Mouse (Mus musculus) testis, adult 2 months (tissue): Measurements from ENCODE around the gene Ptrhd1.

Experiments
- CTCF ChIP-seq: fragments of 200-500 bp; IDR thresholded peaks from 2 replicates; pipeline ENCODE4 v1.5.1; 2012; ENCODE audit warnings: low read depth, mild to moderate bottlenecking, inconsistent platforms, low read length, moderate library complexity; ENCODE audit not compliant: control insufficient read depth, insufficient read depth, insufficient replicate concordance
- POLR2A ChIP-seq: fragments of 200-500 bp; IDR thresholded peaks from 2 replicates; pipeline ENCODE4 v1.6.1; 2012; ENCODE audit warnings: low read depth, mild to moderate bottlenecking, inconsistent platforms, low read length, moderate library complexity; ENCODE audit not compliant: control insufficient read depth

GRCm38 (mm10) chr12:4271078-4271477 is 37.3 kb downstream of the Ptrhd1 start:
- TF ChIP-seq CTCF (no peak), POLR2A (no peak)
